Mouse (Mus musculus): Measurements from ENCODE around the gene Tmem167. TPM values are rescaled to one million over a fixed set of nuclear protein-coding genes. Genes with fewer than 3 reads are reported as not detected.
"Not testable (repeated sequence)": the region's sequence is repeated elsewhere in the genome, so short reads cannot be mapped to it uniquely, and the experiment has no call there.

Tmem167 gene
- polyA plus RNA-seq (2012; rRNA removed): 11.5 and 11.8 TPM in 2 replicates

- WGBS: under 1% methylated on average over 41 of the region's 41 CpGs
Observed at GRCm38 (mm10) chr13:90088962-90089824, at the start of gene Tmem167, which contains the start of gene Xrcc4. Tmem167 (plus strand) TSS chr13:90089123. Xrcc4 (minus strand) TSS chr13:90089608.

GRCm38 (mm10) chr13:90039613-90040012 lies 49.3 kb upstream of the Tmem167 start:
- TF ChIP-seq POLR2A (IDR thresholded peaks at IDR 0.05; ENCODE audit: borderline replicate concordance, insufficient read depth, low read length): no peak
- TF ChIP-seq CTCF (IDR thresholded peaks at IDR 0.05; ENCODE audit: borderline replicate concordance, insufficient read depth, low read depth, low read length): no peak
- no peak overlapping the region for H3K4me3 ChIP-seq (replicated peaks; ENCODE audit: insufficient read depth, low read depth, low read length)
- DNase-seq: no peak
- H3K4me1 ChIP-seq (ENCODE audit: control insufficient read depth, insufficient read depth, low read length): no peaks in the 10 kb centered on the region
- WGBS: 27% methylated on average over 2 of the region's 2 CpGs
- no peaks in the 10 kb centered on the region for H3K27me3 ChIP-seq (ENCODE audit: control insufficient read depth, insufficient read depth, low read length)
- H3K27ac ChIP-seq (ENCODE audit: insufficient read depth, low read length): no peak overlapping the region

More at GRCm38 (mm10) chr13:90088962-90089824, at the start of gene Tmem167, which contains the start of gene Xrcc4:
- peak; percentile 97 to 99 for DNase-seq
- Histone ChIP-seq H3K4me3 (replicated peaks; ENCODE audit: insufficient read depth, low read depth, low read length) (peak within 1 kb of the TSS; percentile 87), H3K27ac (ENCODE audit: insufficient read depth, low read length) (peak within 1 kb of the TSS; percentile 78), H3K27me3 (ENCODE audit: control insufficient read depth, insufficient read depth, low read length) (no peaks in the 10 kb centered on the region), H3K4me1 (ENCODE audit: control insufficient read depth, insufficient read depth, low read length) (no peaks in the 10 kb centered on the region)
- TF ChIP-seq CTCF (IDR thresholded peaks at IDR 0.05; ENCODE audit: borderline replicate concordance, insufficient read depth, low read depth, low read length) (no peak), POLR2A (IDR thresholded peaks at IDR 0.05; ENCODE audit: borderline replicate concordance, insufficient read depth, low read length) (peak; percentile 51; the same call in 1 of the 2 replicates)

- no peaks in the 10 kb centered on the region for H3K4me1 ChIP-seq (ENCODE audit: control insufficient read depth, insufficient read depth, low read length)
- H3K4me3 ChIP-seq (replicated peaks; ENCODE audit: insufficient read depth, low read depth, low read length): no peak overlapping the region
- DNase-seq: no peak
- TF ChIP-seq CTCF (IDR thresholded peaks at IDR 0.05; ENCODE audit: borderline replicate concordance, insufficient read depth, low read depth, low read length): no peak
- no peak for TF ChIP-seq POLR2A (IDR thresholded peaks at IDR 0.05; ENCODE audit: borderline replicate concordance, insufficient read depth, low read length)
- H3K27ac ChIP-seq (ENCODE audit: insufficient read depth, low read length): no peak overlapping the region
- no peaks in the 10 kb centered on the region for H3K27me3 ChIP-seq (ENCODE audit: control insufficient read depth, insufficient read depth, low read length)
- WGBS: 86% methylated on average over 6 of the region's 6 CpGs
Observed at GRCm38 (mm10) chr13:90051735-90052134, 37.2 kb upstream of the Tmem167 start.

- Histone ChIP-seq H3K27me3 (ENCODE audit: control insufficient read depth, insufficient read depth, low read length) (no peaks in the 10 kb centered on the region), H3K4me3 (replicated peaks; ENCODE audit: insufficient read depth, low read depth, low read length) (no peak overlapping the region), H3K4me1 (ENCODE audit: control insufficient read depth, insufficient read depth, low read length) (no peaks in the 10 kb centered on the region; the same call in 1 of the 2 replicates), H3K27ac (ENCODE audit: insufficient read depth, low read length) (no peak overlapping the region)
- DNase-seq: no peak
- TF ChIP-seq CTCF (IDR thresholded peaks at IDR 0.05; ENCODE audit: borderline replicate concordance, insufficient read depth, low read depth, low read length) (no peak), POLR2A (IDR thresholded peaks at IDR 0.05; ENCODE audit: borderline replicate concordance, insufficient read depth, low read length) (no peak)
- WGBS: 33% methylated on average over 3 of the region's 3 CpGs
Observed at GRCm38 (mm10) chr13:90052408-90052807, 36.5 kb upstream of the Tmem167 start.

- 59% methylated on average over 1 of the region's 1 CpGs for WGBS
- Histone ChIP-seq H3K4me1 (ENCODE audit: control insufficient read depth, insufficient read depth, low read length) (peaks cover 3% of the 10 kb centered on the region; the same call in 1 of the 2 replicates), H3K27me3 (ENCODE audit: control insufficient read depth, insufficient read depth, low read length) (no peaks in the 10 kb centered on the region), H3K27ac (ENCODE audit: insufficient read depth, low read length) (no peak overlapping the region), H3K4me3 (replicated peaks; ENCODE audit: insufficient read depth, low read depth, low read length) (no peak overlapping the region)
- no peak for DNase-seq
- TF ChIP-seq CTCF (IDR thresholded peaks at IDR 0.05; ENCODE audit: borderline replicate concordance, insufficient read depth, low read depth, low read length) (no peak), POLR2A (IDR thresholded peaks at IDR 0.05; ENCODE audit: borderline replicate concordance, insufficient read depth, low read length) (no peak)
Observed at GRCm38 (mm10) chr13:90061877-90062276, 27.0 kb upstream of the Tmem167 start.

- WGBS: under 1% methylated on average over 27 of the region's 27 CpGs
- Histone ChIP-seq H3K4me3 (replicated peaks; ENCODE audit: insufficient read depth, low read depth, low read length) (peak overlapping the region; percentile 87), H3K27ac (ENCODE audit: insufficient read depth, low read length) (no peak overlapping the region), H3K4me1 (ENCODE audit: control insufficient read depth, insufficient read depth, low read length) (no peaks in the 10 kb centered on the region), H3K27me3 (ENCODE audit: control insufficient read depth, insufficient read depth, low read length) (no peaks in the 10 kb centered on the region)
- no peak for DNase-seq
- TF ChIP-seq POLR2A (IDR thresholded peaks at IDR 0.05; ENCODE audit: borderline replicate concordance, insufficient read depth, low read length) (no peak), CTCF (IDR thresholded peaks at IDR 0.05; ENCODE audit: borderline replicate concordance, insufficient read depth, low read depth, low read length) (no peak)
Observed at GRCm38 (mm10) chr13:90089825-90090183, 881 bp downstream of the Tmem167 start.

- Histone ChIP-seq H3K27me3 (ENCODE audit: control insufficient read depth, insufficient read depth, low read length) (no peaks in the 10 kb centered on the region), H3K4me1 (ENCODE audit: control insufficient read depth, insufficient read depth, low read length) (no peaks in the 10 kb centered on the region), H3K27ac (ENCODE audit: insufficient read depth, low read length) (no peak overlapping the region), H3K4me3 (replicated peaks; ENCODE audit: insufficient read depth, low read depth, low read length) (no peak overlapping the region)
- no peak for DNase-seq
- TF ChIP-seq CTCF (IDR thresholded peaks at IDR 0.05; ENCODE audit: borderline replicate concordance, insufficient read depth, low read depth, low read length) (no peak), POLR2A (IDR thresholded peaks at IDR 0.05; ENCODE audit: borderline replicate concordance, insufficient read depth, low read length) (no peak)
Observed at GRCm38 (mm10) chr13:90101514-90101913, 12.6 kb downstream of the Tmem167 start.

- Histone ChIP-seq H3K4me3 (replicated peaks; ENCODE audit: insufficient read depth, low read depth, low read length) (no peak overlapping the region), H3K27me3 (ENCODE audit: control insufficient read depth, insufficient read depth, low read length) (no peaks in the 10 kb centered on the region), H3K27ac (ENCODE audit: insufficient read depth, low read length) (no peak overlapping the region), H3K4me1 (ENCODE audit: control insufficient read depth, insufficient read depth, low read length) (no peaks in the 10 kb centered on the region)
- DNase-seq: no peak
- 97% methylated on average over 7 of the region's 7 CpGs for WGBS
- no peak for TF ChIP-seq CTCF (IDR thresholded peaks at IDR 0.05; ENCODE audit: borderline replicate concordance, insufficient read depth, low read depth, low read length)
- no peak for TF ChIP-seq POLR2A (IDR thresholded peaks at IDR 0.05; ENCODE audit: borderline replicate concordance, insufficient read depth, low read length)
Observed at GRCm38 (mm10) chr13:90106139-90106538, 17.2 kb downstream of the Tmem167 start.

- H3K27me3 ChIP-seq (ENCODE audit: control insufficient read depth, insufficient read depth, low read length); DNase-seq; H3K4me3 ChIP-seq (replicated peaks; ENCODE audit: insufficient read depth, low read depth, low read length); H3K4me1 ChIP-seq (ENCODE audit: control insufficient read depth, insufficient read depth, low read length); H3K27ac ChIP-seq (ENCODE audit: insufficient read depth, low read length): not testable (repeated sequence)
- WGBS: 98% methylated on average over 5 of the region's 5 CpGs
Observed at GRCm38 (mm10) chr13:90108746-90109145, 19.8 kb downstream of the Tmem167 start.

Data from cerebellum, adult 2 months (tissue).